25 mouse cellular contexts compared by ENCODE assay signal in genomic region chr4:148751591-148751990, GRCm38 (mm10). TPM values are rescaled to one million over a fixed set of nuclear protein-coding genes. Genes with fewer than 3 reads are reported as not detected.
DNase-seq lines count a peak whose midpoint lies in the region; ATAC-seq lines count a peak whose summit lies in the region.
"Had no signal": no experiment of that assay in that cellular context is flagged by ENCODE, and none has a peak within 500 bp of the region (broad histone marks: within the 10 kb centered on the region; RNA-seq: fewer than 3 reads in every experiment).

No protein-coding gene starts in this region.

- H3K27ac ChIP-seq in heart, embryonic 12.5 days (ENCODE audit: poor library complexity, severe bottlenecking): peak overlapping the region; percentile 72
- H3K27ac ChIP-seq in midbrain, embryonic 12.5 days (replicated peaks): 0 out of 2 replicates have a peak overlapping the region, but pooled peaks have one; percentile 6
- H3K27ac ChIP-seq in midbrain, embryonic 16.5 days (ENCODE audit: low read length): no peak overlapping the region
- H3K27ac ChIP-seq: forebrain, embryonic 12.5 days; hindbrain, embryonic 14.5 days; layer of hippocampus, adult 2 months; macrophage; neural tube, embryonic 15.5 days had no signal

- ATAC-seq in heart, embryonic 12.5 days (ENCODE audit: insufficient number of reproducible peaks, low FRiP score): no peak
- ATAC-seq in midbrain, embryonic 12.5 days (ENCODE audit: low FRiP score, low read depth): no peak
- no peak for ATAC-seq in midbrain, embryonic 16.5 days
- ATAC-seq: activated CD4-positive, CD25-positive, alpha-beta regulatory T cell, adult 4 months; intestine, embryonic 16.5 days; Patski had no signal

- H3K9me3 ChIP-seq in heart, embryonic 12.5 days (replicated peaks): no peaks in the 10 kb centered on the region
- no peaks in the 10 kb centered on the region for H3K9me3 ChIP-seq in midbrain, embryonic 12.5 days
- H3K9me3 ChIP-seq in midbrain, embryonic 16.5 days (replicated peaks; ENCODE audit: control insufficient read depth, low read length, poor library complexity, severe bottlenecking): no peaks in the 10 kb centered on the region
- H3K9me3 ChIP-seq: forebrain, embryonic 12.5 days; G1E; neural tube, embryonic 15.5 days had no signal

- 0 out of 2 replicates have a peak overlapping the region, but pooled peaks have one; percentile 51 for H3K9ac ChIP-seq in heart, embryonic 12.5 days
- H3K9ac ChIP-seq in midbrain, embryonic 12.5 days (replicated peaks): no peak overlapping the region
- no peak overlapping the region for H3K9ac ChIP-seq in midbrain, embryonic 16.5 days (ENCODE audit: low read depth, low read length)
- H3K9ac ChIP-seq: forebrain, embryonic 12.5 days; hindbrain, embryonic 14.5 days; neural tube, embryonic 15.5 days had no signal

- no peaks in the 10 kb centered on the region for H3K27me3 ChIP-seq in heart, embryonic 12.5 days (replicated peaks)
- H3K27me3 ChIP-seq in midbrain, embryonic 12.5 days: peaks cover 64% of the 10 kb centered on the region
- no peaks in the 10 kb centered on the region for H3K27me3 ChIP-seq in midbrain, embryonic 16.5 days (ENCODE audit: control insufficient read depth, insufficient read depth, low read depth, low read length)
- H3K27me3 ChIP-seq: Patski had no signal

- no peaks in the 10 kb centered on the region for H3K36me3 ChIP-seq in heart, embryonic 12.5 days
- no peaks in the 10 kb centered on the region for H3K36me3 ChIP-seq in midbrain, embryonic 12.5 days
- no peaks in the 10 kb centered on the region for H3K36me3 ChIP-seq in midbrain, embryonic 16.5 days (ENCODE audit: control insufficient read depth, insufficient read depth, low read length)
- H3K36me3 ChIP-seq: forebrain, embryonic 12.5 days; G1E; neural tube, embryonic 15.5 days had no signal

- DNase-seq in heart, postnatal 25 days (ENCODE audit: low spot score): no peak
- peak; percentile 78 for DNase-seq in R1 (ENCODE audit: low read depth, low spot score)
- DNase-seq in spleen, postnatal 36 days (ENCODE audit: low spot score in 2 of 2): no peak
- DNase-seq in thymus, postnatal 25 days: no peak
- DNase-seq: adrenal gland, adult 8-10 months; cerebellum, adult 18-20 months; cerebellum, postnatal 14 days; kidney, adult 9 months; kidney, postnatal 14 days; right cerebral cortex, adult 18-20 months; right cerebral cortex, postnatal 4 days; thymus, adult 18-20 months; thymus, postnatal 4 days had no signal

- no peak overlapping the region for H3K4me3 ChIP-seq in heart, embryonic 12.5 days
- H3K4me3 ChIP-seq in midbrain, embryonic 12.5 days: no peak overlapping the region
- H3K4me3 ChIP-seq in midbrain, embryonic 16.5 days (ENCODE audit: low read depth, low read length): no peak overlapping the region
- H3K4me3 ChIP-seq: forebrain, embryonic 12.5 days; layer of hippocampus, adult 2 months; neural tube, embryonic 15.5 days had no signal

- 31% methylated on average over 7 of the region's 7 CpGs for WGBS in heart, embryonic 12.5 days
- WGBS in midbrain, embryonic 12.5 days: 46% methylated on average over 6 of the region's 7 CpGs
- WGBS in midbrain, embryonic 16.5 days: 59% methylated on average over 7 of the region's 7 CpGs

- H3K4me1 ChIP-seq in heart, embryonic 12.5 days (replicated peaks): peaks cover 63% of the 10 kb centered on the region
- H3K4me1 ChIP-seq in midbrain, embryonic 12.5 days: peaks cover 10% of the 10 kb centered on the region
- H3K4me1 ChIP-seq in midbrain, embryonic 16.5 days (ENCODE audit: control insufficient read depth, insufficient read depth, low read length): no peaks in the 10 kb centered on the region

- no peak overlapping the region for H3K4me2 ChIP-seq in heart, embryonic 12.5 days
- H3K4me2 ChIP-seq in midbrain, embryonic 12.5 days (replicated peaks): no peak overlapping the region
- no peak overlapping the region for H3K4me2 ChIP-seq in midbrain, embryonic 16.5 days (ENCODE audit: low read length)
- H3K4me2 ChIP-seq: forebrain, embryonic 12.5 days; hindbrain, embryonic 14.5 days; neural tube, embryonic 15.5 days had no signal

- intact Hi-C loops in heart, postnatal 25 days (cut with DNase I): loop anchor here (5.0 kb wide), 1 partner anchor 36 kb away; no protein-coding TSS in a partner anchor

RNA-seq across cellular contexts. Expression of gene Casz1, which starts 52.6 kb away (rescaled TPM):
- polyA plus RNA-seq in heart, embryonic 12.5 days (2016; fragmentation: Nextera tagmentation; extraction: Ambion mirVana): 23.6 and 26.1 TPM in 2 replicates
- total RNA-seq in heart, postnatal 25 days (2021): 10 to 100 TPM; 42.1 to 44.7 TPM
- 3.3 and 4.1 TPM in 2 replicates for polyA plus RNA-seq in midbrain, embryonic 12.5 days (2016; fragmentation: Nextera tagmentation; extraction: Ambion mirVana)
- 2.6 TPM in 2 replicates for polyA plus RNA-seq in midbrain, embryonic 16.5 days (2015; fragmentation: Nextera tagmentation; extraction: Ambion mirVana)
